Mouse (Mus musculus) induced T-regulatory cell, adult 2 months (primary cell): Measurements from ENCODE around the gene Mapkap1.

ENCODE experiments used
- DNase-seq: peaks from one replicate; pipeline ENCODE4 v3.0.0-alpha.2; 2012; ENCODE audit warnings: low read depth

Mapkap1 gene

DNA sequence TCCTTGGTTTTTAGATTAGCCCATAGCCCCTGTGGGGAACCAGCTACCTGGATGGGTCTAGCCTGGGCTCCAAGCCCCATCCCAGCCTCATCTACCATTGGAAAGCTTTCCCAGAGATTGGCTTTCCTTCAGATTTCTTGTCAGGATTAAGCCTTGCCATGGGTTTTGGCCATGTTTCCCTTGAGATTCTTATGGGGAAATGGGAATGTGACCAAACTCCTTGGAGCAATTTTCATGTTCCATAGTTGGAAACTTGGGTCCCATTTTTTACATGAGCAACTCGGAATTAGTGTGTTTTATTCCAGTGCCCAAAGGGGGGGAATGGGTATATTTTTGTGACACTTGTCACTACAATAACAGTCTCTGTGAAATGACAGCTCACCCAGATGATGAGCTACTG, 125.8 kb downstream of the Mapkap1 start:
- no peak for DNase-seq

DNA sequence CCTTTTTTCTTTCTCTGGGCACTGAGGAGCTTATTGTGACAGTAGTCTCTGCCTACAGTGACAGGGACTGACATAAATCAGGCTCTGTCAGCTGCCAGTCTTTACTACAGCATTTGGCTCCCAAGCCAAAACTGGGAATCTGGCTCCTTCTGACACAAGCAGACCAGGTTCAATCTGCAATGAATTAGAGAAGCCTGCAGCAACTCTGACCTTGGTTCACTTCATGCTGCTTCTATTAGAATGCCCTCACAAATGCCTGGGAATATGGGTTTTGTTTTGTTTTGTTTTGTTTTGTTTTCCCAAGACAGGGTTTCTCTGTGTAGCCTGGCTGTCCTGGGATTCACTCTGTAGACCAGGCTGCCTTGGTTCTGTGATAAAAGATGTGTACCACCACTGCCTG, 126.7 kb downstream of the Mapkap1 start:
- no peak for DNase-seq

DNA sequence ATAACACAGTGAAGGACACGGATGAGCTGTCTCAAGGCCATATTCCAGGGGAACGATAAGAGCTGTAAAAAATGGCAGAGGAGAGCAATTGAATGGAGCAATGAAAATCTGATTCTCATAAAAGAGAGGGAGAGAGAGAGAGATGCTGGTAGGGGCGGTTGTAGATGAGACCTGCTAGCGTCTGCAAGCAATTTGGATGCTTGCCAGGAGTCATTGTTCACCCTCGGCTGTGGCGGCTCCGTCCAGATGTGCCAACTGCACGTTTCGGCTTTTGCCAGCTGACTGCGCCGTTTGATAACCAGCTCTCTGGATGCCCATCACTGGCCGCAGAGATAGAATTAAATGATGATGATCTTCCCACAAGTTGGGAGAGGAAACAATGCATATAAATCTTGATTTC, 128.4 kb downstream of the Mapkap1 start:
- no peak for DNase-seq

GRCm38 (mm10) chr2:34537356-34537755, 130.8 kb downstream of the Mapkap1 start:
- no peak for DNase-seq

DNA sequence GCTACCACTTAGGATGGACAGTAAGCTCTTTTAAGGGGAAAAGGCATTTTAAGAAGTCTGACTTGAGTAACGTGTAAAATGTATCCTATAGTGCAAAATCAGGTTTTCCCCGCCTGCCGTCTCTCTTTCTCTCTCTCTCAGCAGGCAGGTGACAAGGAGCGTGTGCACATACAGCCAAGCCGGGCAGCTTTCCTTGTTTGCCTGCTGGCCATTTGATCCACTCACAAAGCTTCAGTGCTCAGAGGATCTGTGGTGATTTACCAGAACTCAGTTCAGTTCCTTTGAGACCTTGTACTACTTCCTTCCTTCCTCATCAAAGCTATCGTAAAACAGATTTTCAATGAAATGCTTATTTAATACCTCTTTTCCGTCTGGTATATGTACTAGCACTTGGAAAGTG, 137.0 kb downstream of the Mapkap1 start:
- DNase-seq = no peak

GRCm38 (mm10) chr2:34544021-34544420, 137.4 kb downstream of the Mapkap1 start:
- DNase-seq = no peak

GRCm38 (mm10) chr2:34544646-34545395, 138.2 kb downstream of the Mapkap1 start:
- no peak for DNase-seq

GRCm38 (mm10) chr2:34546176-34546677, 139.7 kb downstream of the Mapkap1 start:
- no peak for DNase-seq

DNA sequence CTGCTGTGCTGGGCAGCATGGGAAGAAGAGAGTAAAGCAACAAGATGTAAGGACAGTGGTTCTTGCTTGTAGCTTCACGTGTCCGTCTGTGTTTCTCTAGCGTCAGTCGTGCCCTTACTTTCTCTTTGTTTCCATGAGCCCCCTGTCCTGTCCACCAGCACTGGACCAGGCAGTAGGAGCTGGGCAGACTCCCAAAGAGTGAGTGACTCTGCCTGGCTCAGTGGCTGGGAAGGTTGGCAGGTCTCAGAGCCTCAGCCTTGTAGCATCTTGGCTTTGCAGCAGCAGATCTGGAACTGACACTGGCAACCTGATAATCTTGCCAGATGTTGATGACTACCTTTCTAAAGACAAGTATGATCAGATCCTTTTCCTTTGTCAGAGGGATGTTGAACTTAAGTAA, 140.9 kb downstream of the Mapkap1 start:
- DNase-seq = no peak

- no peak for DNase-seq
Measured at GRCm38 (mm10) chr2:34548961-34549360, 142.4 kb downstream of the Mapkap1 start.

GRCm38 (mm10) chr2:34549469-34549868, 142.9 kb downstream of the Mapkap1 start:
- DNase-seq = no peak

DNA sequence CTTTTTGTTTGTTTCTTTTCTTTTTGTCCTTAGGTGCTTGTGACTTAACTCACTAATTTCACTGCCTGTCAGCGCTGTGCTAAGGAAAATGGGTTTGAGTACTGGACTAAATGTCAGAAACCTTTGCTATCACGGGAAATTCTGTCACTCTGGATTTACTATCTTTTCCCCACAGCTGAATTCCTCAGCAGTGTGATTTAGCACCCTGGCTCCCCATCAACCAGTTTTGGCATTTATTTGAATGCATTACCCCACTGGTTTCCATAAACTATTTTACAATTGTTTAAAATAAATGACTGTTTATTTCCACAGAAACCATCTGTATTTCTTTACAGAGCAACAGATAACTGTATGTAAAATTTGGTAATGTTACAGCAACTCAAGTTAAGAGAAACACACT, 146.2 kb downstream of the Mapkap1 start:
- no peak for DNase-seq

GRCm38 (mm10) chr2:34553580-34554231, 147.1 kb downstream of the Mapkap1 start:
- no peak for DNase-seq

DNA sequence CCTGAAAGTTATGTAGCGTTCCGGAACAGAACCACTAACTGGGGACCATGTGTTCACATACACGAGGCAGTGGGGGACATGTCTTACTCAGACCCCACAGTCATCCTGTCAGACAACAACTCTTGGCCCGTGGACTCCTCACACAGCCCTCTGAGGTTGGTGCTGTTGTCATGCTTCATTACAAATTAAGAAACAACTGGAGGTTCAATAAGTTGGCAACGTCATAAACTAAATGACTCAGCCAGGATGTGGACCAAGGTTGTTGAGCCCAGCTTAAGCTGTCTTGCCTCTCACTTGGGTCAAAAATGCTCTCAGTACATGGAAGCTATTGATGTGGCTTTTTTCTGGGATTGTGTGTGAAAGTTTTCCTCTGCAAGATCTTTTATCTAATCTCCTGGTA, 153.6 kb downstream of the Mapkap1 start:
- no peak for DNase-seq

DNA sequence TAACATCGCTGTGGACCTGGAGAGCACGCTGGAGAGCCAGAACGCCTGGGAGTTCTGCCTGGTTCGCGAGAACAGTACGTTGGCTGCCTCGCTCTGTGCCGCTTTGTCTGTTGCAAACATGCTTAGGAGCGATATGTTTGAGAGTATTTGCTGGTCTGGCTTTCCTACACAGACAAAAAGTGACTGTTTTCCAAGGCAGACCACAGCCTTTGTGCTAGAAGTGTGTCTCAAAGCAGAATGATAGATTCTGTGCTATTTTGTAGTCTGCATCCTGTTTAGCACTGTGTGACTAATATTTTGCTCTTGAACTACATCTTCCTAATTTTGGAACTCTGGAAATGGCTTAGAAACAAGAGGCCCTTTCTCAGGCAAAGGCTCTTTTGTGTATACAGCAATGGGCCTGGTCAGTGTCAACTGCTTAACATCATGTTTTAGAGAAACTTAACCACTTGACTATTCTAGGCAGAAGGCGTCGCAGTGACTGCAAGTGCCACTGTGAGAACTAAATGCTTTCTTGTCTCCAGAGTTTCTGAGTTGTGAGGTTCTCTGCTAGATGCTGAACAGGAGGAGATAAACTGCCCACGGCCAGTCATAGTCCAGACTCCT, 156.6 kb downstream of the Mapkap1 start:
- no peak for DNase-seq

DNA sequence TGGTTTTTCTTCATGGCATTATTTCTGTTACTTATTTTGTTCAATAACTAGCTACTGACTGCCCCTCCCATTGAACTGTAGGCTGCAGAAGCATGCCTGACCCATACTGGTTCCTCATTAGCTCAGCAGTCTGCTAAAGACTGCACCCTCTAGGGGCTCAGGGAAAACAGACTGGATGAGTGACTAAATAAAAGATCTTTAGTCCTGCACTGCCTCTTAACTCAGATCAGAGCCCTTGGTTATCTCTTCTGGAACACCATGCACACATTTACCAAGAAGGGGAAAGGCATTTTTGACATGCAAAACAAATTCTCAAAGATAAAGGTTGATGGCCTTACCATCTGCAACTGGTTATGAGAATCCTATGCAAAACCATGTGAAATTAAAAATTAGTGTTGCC, 157.3 kb downstream of the Mapkap1 start:
- DNase-seq = no peak

DNA sequence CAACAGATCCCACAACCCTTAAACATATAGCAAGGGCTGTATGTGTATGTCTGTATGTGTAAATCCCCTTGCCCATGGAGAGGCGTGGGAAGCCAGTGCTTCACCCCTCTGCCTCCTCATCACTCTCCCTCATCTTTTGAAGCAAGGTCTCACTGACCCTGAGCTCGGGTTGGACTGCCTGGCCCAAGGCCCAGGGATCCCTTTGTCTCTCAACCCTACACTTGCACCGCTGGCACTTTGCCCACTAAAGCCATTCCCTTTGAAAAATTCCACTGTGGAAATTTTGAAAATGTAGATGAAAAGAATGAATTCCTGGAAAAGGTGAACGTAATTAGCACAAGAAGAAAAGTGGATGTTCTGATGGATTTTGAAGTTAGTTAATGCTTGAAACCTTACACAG, 159.6 kb downstream of the Mapkap1 start:
- no peak for DNase-seq

GRCm38 (mm10) chr2:34566601-34567000, 160.0 kb downstream of the Mapkap1 start:
- no peak for DNase-seq

GRCm38 (mm10) chr2:34569131-34569530, 162.6 kb downstream of the Mapkap1 start:
- DNase-seq = no peak

- DNase-seq = no peak
Measured at GRCm38 (mm10) chr2:34570378-34570777, 163.8 kb downstream of the Mapkap1 start.

DNA sequence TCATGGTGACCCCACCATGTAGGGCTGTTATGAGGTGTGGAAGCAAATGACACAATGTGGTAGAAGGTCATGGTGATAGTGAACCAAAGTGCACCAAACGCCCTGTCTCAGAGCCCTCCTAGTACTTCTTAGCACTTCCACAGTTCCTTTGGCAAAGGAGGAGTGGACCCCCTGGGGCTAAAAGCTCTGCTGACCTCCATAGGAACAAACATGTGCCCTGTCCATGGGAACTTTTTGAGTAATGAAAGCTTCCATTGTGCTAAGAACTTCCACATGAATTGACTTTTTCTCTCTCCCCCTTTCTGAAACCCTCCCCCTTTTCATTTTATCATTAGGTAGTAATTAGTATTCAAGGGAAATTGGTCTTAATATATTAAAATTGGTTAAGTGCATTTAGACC, 164.5 kb downstream of the Mapkap1 start:
- DNase-seq = no peak

GRCm38 (mm10) chr2:34573073-34573472, 166.5 kb downstream of the Mapkap1 start:
- no peak for DNase-seq

- no peak for DNase-seq
Measured at GRCm38 (mm10) chr2:34588546-34588945, 182.0 kb downstream of the Mapkap1 start.
